ENCODE assay signal across 7 mouse cellular contexts in genomic region chr14:25231881-25232280, GRCm38 (mm10).
A peak's percentile ranks its signal among the peaks of the same experiment; 100 is the strongest.
DNase-seq lines count a peak whose midpoint lies in the region; ATAC-seq and TF ChIP-seq lines count a peak whose summit lies in the region.

No protein-coding gene starts in this region.

- peaks cover 45% of the 10 kb centered on the region for H3K4me1 ChIP-seq in intestine, embryonic 14.5 days (replicated peaks; ENCODE audit: control insufficient read depth, insufficient read depth, low read length)
- peaks cover 5% of the 10 kb centered on the region; the same call in 1 of the 2 replicates for H3K4me1 ChIP-seq in intestine, postnatal 0 days (replicated peaks; ENCODE audit: control insufficient read depth, insufficient read depth, low read length)
- H3K4me1 ChIP-seq in heart, postnatal 0 days (ENCODE audit: control insufficient read depth, insufficient read depth): no peaks in the 10 kb centered on the region
- H3K4me1 ChIP-seq in midbrain, embryonic 14.5 days (ENCODE audit: control insufficient read depth, insufficient read depth, low read length): peaks cover 22% of the 10 kb centered on the region
- peaks cover 35% of the 10 kb centered on the region for H3K4me1 ChIP-seq in neural tube, embryonic 15.5 days

- 62% methylated on average over 1 of the region's 1 CpGs for WGBS in intestine, embryonic 14.5 days
- 89% methylated on average over 1 of the region's 1 CpGs for WGBS in intestine, postnatal 0 days
- 53% methylated on average over 1 of the region's 1 CpGs for WGBS in heart, postnatal 0 days
- 72% methylated on average over 1 of the region's 1 CpGs for WGBS in midbrain, embryonic 14.5 days
- WGBS in neural tube, embryonic 15.5 days: 68% methylated on average over 1 of the region's 1 CpGs

- no peak for TF ChIP-seq CTCF in intestine, postnatal 0 days (IDR thresholded peaks at IDR 0.05; ENCODE audit: low read depth)
- TF ChIP-seq CTCF in heart, postnatal 0 days (IDR thresholded peaks at IDR 0.05; ENCODE audit: low read depth): 0 out of 2 replicates have a peak, but pooled peaks have one; percentile 0

- DNase-seq in intestine, embryonic 14.5 days (ENCODE audit: low spot score): no peak
- peak; percentile 81 for DNase-seq in embryo, embryonic 10 days (ENCODE audit: low spot score)
- peak; percentile 64 for DNase-seq in heart, postnatal 0 days (ENCODE audit: low spot score)
- DNase-seq in midbrain, embryonic 14.5 days: peak; percentile 48
- no peak for DNase-seq in layer of hippocampus, adult 9-10 months (ENCODE audit: low spot score)

- no peak overlapping the region for H3K9ac ChIP-seq in intestine, embryonic 14.5 days (ENCODE audit: low read length)
- H3K9ac ChIP-seq in intestine, postnatal 0 days (ENCODE audit: low read depth, low read length): no peak overlapping the region
- H3K9ac ChIP-seq in heart, postnatal 0 days (replicated peaks; ENCODE audit: low read depth, low read length): no peak overlapping the region
- no peak overlapping the region for H3K9ac ChIP-seq in midbrain, embryonic 14.5 days (replicated peaks; ENCODE audit: low read length)
- H3K9ac ChIP-seq in neural tube, embryonic 15.5 days (replicated peaks): no peak overlapping the region

- ATAC-seq in intestine, embryonic 14.5 days (replicated peaks; ENCODE audit: low FRiP score, low TSS enrichment, low read depth): no peak; the same call in 1 of the 2 replicates
- no peak for ATAC-seq in intestine, postnatal 0 days
- ATAC-seq in heart, postnatal 0 days (ENCODE audit: insufficient read depth, low read depth): peak; percentile 93
- no peak for ATAC-seq in midbrain, embryonic 14.5 days (ENCODE audit: low FRiP score, low TSS enrichment)
- ATAC-seq in neural tube, embryonic 15.5 days (ENCODE audit: low FRiP score): no peak

- H3K27me3 ChIP-seq in intestine, embryonic 14.5 days (replicated peaks; ENCODE audit: control insufficient read depth, insufficient read depth, low read length): no peaks in the 10 kb centered on the region
- H3K27me3 ChIP-seq in intestine, postnatal 0 days (replicated peaks; ENCODE audit: control insufficient read depth, insufficient read depth, low read length): no peaks in the 10 kb centered on the region
- H3K27me3 ChIP-seq in heart, postnatal 0 days (ENCODE audit: control insufficient read depth, insufficient read depth, low read length): no peaks in the 10 kb centered on the region
- no peaks in the 10 kb centered on the region for H3K27me3 ChIP-seq in midbrain, embryonic 14.5 days (ENCODE audit: control insufficient read depth, insufficient read depth, low read length)
- H3K27me3 ChIP-seq in neural tube, embryonic 15.5 days (replicated peaks): no peaks in the 10 kb centered on the region

- no peak overlapping the region for H3K4me2 ChIP-seq in intestine, embryonic 14.5 days (ENCODE audit: low read length)
- H3K4me2 ChIP-seq in intestine, postnatal 0 days (replicated peaks; ENCODE audit: low read depth): no peak overlapping the region
- no peak overlapping the region for H3K4me2 ChIP-seq in heart, postnatal 0 days (ENCODE audit: low read depth, low read length)
- H3K4me2 ChIP-seq in midbrain, embryonic 14.5 days (ENCODE audit: low read length): no peak overlapping the region
- H3K4me2 ChIP-seq in neural tube, embryonic 15.5 days: no peak overlapping the region

- H3K4me3 ChIP-seq in intestine, embryonic 14.5 days (ENCODE audit: low read depth, low read length): no peak overlapping the region
- H3K4me3 ChIP-seq in intestine, postnatal 0 days (ENCODE audit: low read depth, low read length): no peak overlapping the region
- no peak overlapping the region for H3K4me3 ChIP-seq in heart, postnatal 0 days (ENCODE audit: low read depth, low read length)
- H3K4me3 ChIP-seq in midbrain, embryonic 14.5 days (replicated peaks; ENCODE audit: low read depth, low read length): no peak overlapping the region
- H3K4me3 ChIP-seq in neural tube, embryonic 15.5 days (replicated peaks): no peak overlapping the region

- 0 out of 2 replicates have a peak overlapping the region, but pooled peaks have one; percentile 17 for H3K27ac ChIP-seq in intestine, embryonic 14.5 days (ENCODE audit: low read depth)
- H3K27ac ChIP-seq in intestine, postnatal 0 days (ENCODE audit: low read depth, low read length): no peak overlapping the region
- H3K27ac ChIP-seq in heart, postnatal 0 days (ENCODE audit: low read depth): no peak overlapping the region
- no peak overlapping the region for H3K27ac ChIP-seq in midbrain, embryonic 14.5 days (replicated peaks; ENCODE audit: low read depth, low read length)
- no peak overlapping the region for H3K27ac ChIP-seq in neural tube, embryonic 15.5 days (replicated peaks)

- no peaks in the 10 kb centered on the region for H3K9me3 ChIP-seq in intestine, embryonic 14.5 days (ENCODE audit: control insufficient read depth, low read length)
- H3K9me3 ChIP-seq in intestine, postnatal 0 days (ENCODE audit: control insufficient read depth): no peaks in the 10 kb centered on the region
- H3K9me3 ChIP-seq in heart, postnatal 0 days (replicated peaks; ENCODE audit: control insufficient read depth, low read length): no peaks in the 10 kb centered on the region
- no peaks in the 10 kb centered on the region for H3K9me3 ChIP-seq in midbrain, embryonic 14.5 days (ENCODE audit: control insufficient read depth, low read length)
- H3K9me3 ChIP-seq in neural tube, embryonic 15.5 days (replicated peaks): no peaks in the 10 kb centered on the region

- H3K36me3 ChIP-seq in intestine, embryonic 14.5 days (ENCODE audit: control insufficient read depth, insufficient read depth, low read length): no peaks in the 10 kb centered on the region
- no peaks in the 10 kb centered on the region; the same call in 1 of the 2 replicates for H3K36me3 ChIP-seq in intestine, postnatal 0 days (ENCODE audit: control insufficient read depth, insufficient read depth)
- no peaks in the 10 kb centered on the region for H3K36me3 ChIP-seq in heart, postnatal 0 days (replicated peaks; ENCODE audit: control insufficient read depth, insufficient read depth, low read length)
- H3K36me3 ChIP-seq in midbrain, embryonic 14.5 days (ENCODE audit: control insufficient read depth, insufficient read depth, low read length): no peaks in the 10 kb centered on the region
- no peaks in the 10 kb centered on the region for H3K36me3 ChIP-seq in neural tube, embryonic 15.5 days

- no peak for TF ChIP-seq EP300 in heart, postnatal 0 days (IDR thresholded peaks at IDR 0.05; ENCODE audit: low read depth)

Comparison
In these comparisons a context has a peak if more than half of its experiments do, and no peak if none do; other contexts are left out.
1. DNase-seq: peak in embryo, embryonic 10 days (single experiment), heart, postnatal 0 days (single experiment) and midbrain, embryonic 14.5 days (single experiment); none in intestine, embryonic 14.5 days (single experiment) and layer of hippocampus, adult 9-10 months (single experiment).